Mouse (Mus musculus) small intestine, adult 2 months (tissue): ENCODE results near the gene Gucy1b2.

Source experiments
- CTCF ChIP-seq: fragments of 200-500 bp; IDR thresholded peaks from 2 replicates; pipeline ENCODE4 v1.5.1; 2012; ENCODE audit warnings: low read depth, mild to moderate bottlenecking, control low read depth, inconsistent platforms, low read length, moderate library complexity, mixed read lengths; ENCODE audit not compliant: insufficient replicate concordance, insufficient read length; ENCODE audit errors: extremely low read depth
- POLR2A ChIP-seq: fragments of 200-500 bp; IDR thresholded peaks from 2 replicates; pipeline ENCODE4 v1.6.1; 2012; ENCODE audit warnings: low read depth, mild to moderate bottlenecking, control low read depth, inconsistent platforms, low read length, moderate library complexity

GRCm38 (mm10) chr14:62417501-62417900, 38.6 kb downstream of the Gucy1b2 start:
- TF ChIP-seq POLR2A (no peak), CTCF (no peak)
